In genomic region chr14:27187025-27187424, GRCm38 (mm10) we compare ENCODE assay signal across 8 mouse cellular contexts.
A peak's percentile ranks its signal among the peaks of the same experiment; 100 is the strongest.
DNase-seq lines count a peak whose midpoint lies in the region; ATAC-seq and TF ChIP-seq lines count a peak whose summit lies in the region.

No protein-coding gene starts in this region.

- TF ChIP-seq RAD21 in CH12.LX (IDR thresholded peaks at IDR 0.05; ENCODE audit: low read depth, low read length) = peak; percentile 92

- H3K27ac ChIP-seq in CH12.LX (ENCODE audit: insufficient read depth, low read depth) = no peak overlapping the region
- no peak overlapping the region for H3K27ac ChIP-seq in forebrain, embryonic 15.5 days (replicated peaks)
- no peak overlapping the region for H3K27ac ChIP-seq in hindbrain, embryonic 12.5 days

- no peak overlapping the region for H3K4me3 ChIP-seq in CH12.LX (replicated peaks in 1 of 3; ENCODE audit: low read depth in 2 of 3, low read length in 2 of 3, poor library complexity in 1 of 3)
- H3K4me3 ChIP-seq in forebrain, embryonic 15.5 days = no peak overlapping the region
- H3K4me3 ChIP-seq in hindbrain, embryonic 12.5 days = no peak overlapping the region

- no peaks in the 10 kb centered on the region for H3K27me3 ChIP-seq in CH12.LX (replicated peaks)
- H3K27me3 ChIP-seq in forebrain, embryonic 15.5 days = no peaks in the 10 kb centered on the region
- H3K27me3 ChIP-seq in hindbrain, embryonic 12.5 days = peaks cover 6% of the 10 kb centered on the region; the same call in 1 of the 2 replicates

- TF ChIP-seq CTCF in CH12.LX (conservative IDR thresholded peaks at IDR 0.05 in 1 of 2, IDR thresholded peaks at IDR 0.05 in 1 of 2; ENCODE audit: low read depth in 2 of 2, low read length in 2 of 2) = peak; percentile 70 to 92

- H3K4me2 ChIP-seq in CH12.LX (ENCODE audit: insufficient read depth, low read depth, poor library complexity, severe bottlenecking) = no peak overlapping the region
- no peak overlapping the region for H3K4me2 ChIP-seq in forebrain, embryonic 15.5 days (replicated peaks)
- no peak overlapping the region for H3K4me2 ChIP-seq in hindbrain, embryonic 12.5 days (replicated peaks)

- DNase-seq in CH12.LX (ENCODE audit: extremely low read depth) = peak; percentile 63
- DNase-seq in c-Kit-positive CD71-negative TER-119-negative erythroid progenitor cells, embryonic 14.5 days (ENCODE audit: low read depth) = peak; percentile 42
- DNase-seq in layer of hippocampus, postnatal 14 days (ENCODE audit: low spot score in 2 of 2) = peak; percentile 82 to 85
- peak; percentile 83 for DNase-seq in lung, postnatal 25 days (ENCODE audit: low spot score)
- DNase-seq in retina, embryonic 14.5 days (ENCODE audit: low spot score) = peak; percentile 90
- DNase-seq in thymus, postnatal 25 days = peak; percentile 85

- H3K9me3 ChIP-seq in CH12.LX (replicated peaks; ENCODE audit: low read length) = no peaks in the 10 kb centered on the region
- no peaks in the 10 kb centered on the region for H3K9me3 ChIP-seq in forebrain, embryonic 15.5 days
- H3K9me3 ChIP-seq in hindbrain, embryonic 12.5 days (replicated peaks) = no peaks in the 10 kb centered on the region

- in situ Hi-C loops in CH12.LX (cut with MboI; ENCODE audit: low pct_ligation_motif_present, low pct_unique_long_range_greater_than_20kb, low sequenced_read_pairs) = loop anchor here (5.0 to 25.0 kb wide), 2 partner anchors 220 to 400 kb away; no protein-coding TSS in a partner anchor

- dilution Hi-C loops in CH12.LX (cut with MboI; ENCODE audit: extremely low pct_ligation_motif_present, extremely low pct_unique_long_range_greater_than_20kb, low sequenced_read_pairs) = no loop called here

- H3K4me1 ChIP-seq in CH12.LX (ENCODE audit: control insufficient read depth in 1 of 2, insufficient read depth in 2 of 2) = no peaks in the 10 kb centered on the region
- H3K4me1 ChIP-seq in forebrain, embryonic 15.5 days = no peaks in the 10 kb centered on the region
- no peaks in the 10 kb centered on the region for H3K4me1 ChIP-seq in hindbrain, embryonic 12.5 days

- H3K79me2 ChIP-seq in CH12.LX (replicated peaks; ENCODE audit: control insufficient read depth, extremely low read depth, insufficient read depth, poor library complexity, severe bottlenecking) = no peaks in the 10 kb centered on the region

- H3K36me3 ChIP-seq in CH12.LX (replicated peaks in 1 of 2; ENCODE audit: control insufficient read depth in 1 of 2, insufficient read depth in 1 of 2, low read length in 1 of 2) = no peaks in the 10 kb centered on the region
- H3K36me3 ChIP-seq in forebrain, embryonic 15.5 days = no peaks in the 10 kb centered on the region
- H3K36me3 ChIP-seq in hindbrain, embryonic 12.5 days = no peaks in the 10 kb centered on the region

- TF ChIP-seq EP300 in CH12.LX (IDR thresholded peaks at IDR 0.05; ENCODE audit: low read length) = no peak

- H3K9ac ChIP-seq in CH12.LX (ENCODE audit: insufficient read depth, low read depth) = no peak overlapping the region
- no peak overlapping the region for H3K9ac ChIP-seq in forebrain, embryonic 15.5 days (replicated peaks)
- no peak overlapping the region for H3K9ac ChIP-seq in hindbrain, embryonic 12.5 days

- no peak for TF ChIP-seq POLR2A in CH12.LX (IDR thresholded peaks at IDR 0.05; ENCODE audit: low read depth, low read length)

- peak; percentile 87; the same call in 1 of the 2 replicates for ATAC-seq in forebrain, embryonic 15.5 days (replicated peaks)
- 0 out of 2 replicates have a peak, but pooled peaks have one; percentile 52 for ATAC-seq in hindbrain, embryonic 12.5 days (ENCODE audit: low FRiP score)

- WGBS in forebrain, embryonic 15.5 days = 3% methylated on average over 4 of the region's 4 CpGs
- 6% methylated on average over 4 of the region's 4 CpGs for WGBS in hindbrain, embryonic 12.5 days

TF ChIP-seq in CH12.LX, 34 proteins besides CTCF, POLR2A, EP300 and RAD21:
- peak; percentile 70 for TF ChIP-seq ZC3H11A (IDR thresholded peaks at IDR 0.05; ENCODE audit: low read depth, low read length)
- peak; percentile 93 for TF ChIP-seq SMC3 (IDR thresholded peaks at IDR 0.05; ENCODE audit: low read depth, low read length)
- TF ChIP-seq TBP (conservative IDR thresholded peaks at IDR 0.05; ENCODE audit: low read depth, low read length) = no peak
